8 mouse cellular contexts compared by ENCODE assay signal in genomic region chr1:192443998-192444657, GRCm38 (mm10).
DNase-seq lines count a peak whose midpoint lies in the region; ATAC-seq and TF ChIP-seq lines count a peak whose summit lies in the region.

No protein-coding gene starts in this region.

- intact Hi-C loops in heart, postnatal 10 days (cut with DNase I), result no loop called here

- H3K4me1 ChIP-seq in liver, adult 2 months (ENCODE audit: control insufficient read depth, insufficient read depth, low read length), result no peaks in the 10 kb centered on the region
- no peaks in the 10 kb centered on the region for H3K4me1 ChIP-seq in liver, embryonic 11.5 days (replicated peaks; ENCODE audit: control insufficient read depth, insufficient read depth, low read length)
- peaks cover 16% of the 10 kb centered on the region for H3K4me1 ChIP-seq in forebrain, embryonic 12.5 days
- peaks cover 24% of the 10 kb centered on the region for H3K4me1 ChIP-seq in midbrain, embryonic 15.5 days
- H3K4me1 ChIP-seq in kidney, embryonic 14.5 days (ENCODE audit: control insufficient read depth, insufficient read depth, low read length), result no peaks in the 10 kb centered on the region

- no peaks in the 10 kb centered on the region for H3K9me3 ChIP-seq in liver, embryonic 11.5 days (ENCODE audit: control insufficient read depth, low read length)
- H3K9me3 ChIP-seq in forebrain, embryonic 12.5 days, result no peaks in the 10 kb centered on the region
- H3K9me3 ChIP-seq in midbrain, embryonic 15.5 days, result no peaks in the 10 kb centered on the region
- no peaks in the 10 kb centered on the region for H3K9me3 ChIP-seq in kidney, embryonic 14.5 days (ENCODE audit: control insufficient read depth, low read length)

- no peaks in the 10 kb centered on the region for H3K79me2 ChIP-seq in liver, adult 2 months (ENCODE audit: control insufficient read depth, insufficient read depth, low read length)

- no peak overlapping the region for H3K4me2 ChIP-seq in liver, embryonic 11.5 days
- no peak overlapping the region for H3K4me2 ChIP-seq in forebrain, embryonic 12.5 days
- H3K4me2 ChIP-seq in midbrain, embryonic 15.5 days, result no peak overlapping the region
- no peak overlapping the region for H3K4me2 ChIP-seq in kidney, embryonic 14.5 days (replicated peaks; ENCODE audit: low read depth, low read length)

- no peak overlapping the region for H3K9ac ChIP-seq in liver, adult 2 months (ENCODE audit: low read depth, low read length)
- H3K9ac ChIP-seq in liver, embryonic 11.5 days (ENCODE audit: low read depth, low read length), result no peak overlapping the region
- H3K9ac ChIP-seq in forebrain, embryonic 12.5 days, result no peak overlapping the region
- no peak overlapping the region for H3K9ac ChIP-seq in midbrain, embryonic 15.5 days
- H3K9ac ChIP-seq in kidney, embryonic 14.5 days (ENCODE audit: low read depth, low read length), result no peak overlapping the region

- no peak for TF ChIP-seq POLR2A in liver, adult 2 months (IDR thresholded peaks at IDR 0.05; ENCODE audit: extremely low read depth, insufficient read depth, low read length)

- 70% methylated on average over 20 of the region's 20 CpGs for WGBS in liver, adult 2 months
- 73% methylated on average over 20 of the region's 20 CpGs for WGBS in liver, embryonic 11.5 days
- WGBS in forebrain, embryonic 12.5 days, result 81% methylated on average over 20 of the region's 20 CpGs
- WGBS in midbrain, embryonic 15.5 days, result 68% methylated on average over 20 of the region's 20 CpGs
- 84% methylated on average over 20 of the region's 20 CpGs for WGBS in kidney, embryonic 14.5 days

- no peak for ATAC-seq in liver, embryonic 11.5 days (replicated peaks; ENCODE audit: low FRiP score)
- ATAC-seq in forebrain, embryonic 12.5 days (ENCODE audit: low FRiP score), result peak; percentile 15; the same call in 1 of the 2 replicates
- ATAC-seq in midbrain, embryonic 15.5 days (replicated peaks), result peak; percentile 13; the same call in 1 of the 2 replicates
- no peak for ATAC-seq in kidney, embryonic 14.5 days (ENCODE audit: low FRiP score, low TSS enrichment)

- no peak for DNase-seq in liver, adult 2 months (ENCODE audit: extremely low read depth, low read depth, low spot score)
- DNase-seq in liver, embryonic 11.5 days (ENCODE audit: low spot score), result no peak
- DNase-seq in cerebellum, adult 11 months, result peak; percentile 44
- no peak for DNase-seq in heart, postnatal 10 days
- DNase-seq in ovary, adult 18-20 months (ENCODE audit: low spot score), result no peak

- H3K27me3 ChIP-seq in liver, adult 2 months (ENCODE audit: control insufficient read depth, insufficient read depth, low read length), result peaks cover 6% of the 10 kb centered on the region; the same call in 1 of the 2 replicates
- no peaks in the 10 kb centered on the region for H3K27me3 ChIP-seq in liver, embryonic 11.5 days (replicated peaks; ENCODE audit: control insufficient read depth, insufficient read depth, low read length)
- no peaks in the 10 kb centered on the region for H3K27me3 ChIP-seq in forebrain, embryonic 12.5 days
- H3K27me3 ChIP-seq in midbrain, embryonic 15.5 days (replicated peaks), result no peaks in the 10 kb centered on the region
- H3K27me3 ChIP-seq in kidney, embryonic 14.5 days (ENCODE audit: control insufficient read depth, insufficient read depth, low read length), result no peaks in the 10 kb centered on the region

- H3K27ac ChIP-seq in liver, adult 2 months (replicated peaks; ENCODE audit: insufficient read depth, low read depth, low read length), result no peak overlapping the region
- H3K27ac ChIP-seq in liver, embryonic 11.5 days (ENCODE audit: low read depth, low read length), result no peak overlapping the region
- H3K27ac ChIP-seq in forebrain, embryonic 12.5 days, result peak overlapping the region; percentile 83
- peak overlapping the region; percentile 59 for H3K27ac ChIP-seq in midbrain, embryonic 15.5 days
- H3K27ac ChIP-seq in kidney, embryonic 14.5 days (ENCODE audit: low read depth, low read length), result no peak overlapping the region

- no peaks in the 10 kb centered on the region for H3K36me3 ChIP-seq in liver, adult 2 months (ENCODE audit: control insufficient read depth, insufficient read depth, low read length)
- no peaks in the 10 kb centered on the region for H3K36me3 ChIP-seq in liver, embryonic 11.5 days (ENCODE audit: control insufficient read depth, insufficient read depth, low read length)
- no peaks in the 10 kb centered on the region for H3K36me3 ChIP-seq in forebrain, embryonic 12.5 days (replicated peaks)
- no peaks in the 10 kb centered on the region for H3K36me3 ChIP-seq in midbrain, embryonic 15.5 days (replicated peaks)
- H3K36me3 ChIP-seq in kidney, embryonic 14.5 days (ENCODE audit: control insufficient read depth, insufficient read depth, low read length), result no peaks in the 10 kb centered on the region

- no peak overlapping the region for H3K4me3 ChIP-seq in liver, adult 2 months (ENCODE audit: insufficient read depth, low read depth, low read length)
- no peak overlapping the region for H3K4me3 ChIP-seq in liver, embryonic 11.5 days (ENCODE audit: low read depth, low read length)
- no peak overlapping the region for H3K4me3 ChIP-seq in forebrain, embryonic 12.5 days (replicated peaks)
- no peak overlapping the region for H3K4me3 ChIP-seq in midbrain, embryonic 15.5 days
- H3K4me3 ChIP-seq in kidney, embryonic 14.5 days (ENCODE audit: low read length), result no peak overlapping the region

- TF ChIP-seq CTCF in liver, adult 2 months (IDR thresholded peaks at IDR 0.05; ENCODE audit: low read depth, low read length), result peak; percentile 71

Comparison
In these comparisons a context has a peak if more than half of its experiments do, and no peak if none do; other contexts are left out.
1. H3K27ac ChIP-seq: peak in forebrain, embryonic 12.5 days (single experiment) and midbrain, embryonic 15.5 days (single experiment); none in liver, adult 2 months (single experiment), liver, embryonic 11.5 days (single experiment) and kidney, embryonic 14.5 days (single experiment).
2. ATAC-seq: peak in forebrain, embryonic 12.5 days (single experiment) and midbrain, embryonic 15.5 days (single experiment); none in liver, embryonic 11.5 days (single experiment) and kidney, embryonic 14.5 days (single experiment).